In genomic region chr19:10290153-10290945, GRCm38 (mm10) we compare ENCODE assay signal across 8 mouse cellular contexts. TPM values are rescaled to one million over a fixed set of nuclear protein-coding genes. Genes with fewer than 3 reads are reported as not detected.
DNase-seq lines count a peak whose midpoint lies in the region; ATAC-seq and TF ChIP-seq lines count a peak whose summit lies in the region.

No protein-coding gene starts in this region.

- no peaks in the 10 kb centered on the region for H3K4me1 ChIP-seq in bone marrow, adult 2 months (ENCODE audit: control insufficient read depth, insufficient read depth, low read length)
- H3K4me1 ChIP-seq in heart, embryonic 13.5 days, result peaks cover 49% of the 10 kb centered on the region
- H3K4me1 ChIP-seq in lung, embryonic 14.5 days (ENCODE audit: insufficient read depth), result peaks cover 65% of the 10 kb centered on the region

- peaks cover 6% of the 10 kb centered on the region; the same call in 1 of the 2 replicates for H3K27me3 ChIP-seq in heart, embryonic 13.5 days (replicated peaks)
- no peaks in the 10 kb centered on the region for H3K27me3 ChIP-seq in lung, embryonic 14.5 days (ENCODE audit: insufficient read depth, low read length)

- no peaks in the 10 kb centered on the region for H3K36me3 ChIP-seq in heart, embryonic 13.5 days
- no peaks in the 10 kb centered on the region for H3K36me3 ChIP-seq in lung, embryonic 14.5 days (ENCODE audit: insufficient read depth)

- no peaks in the 10 kb centered on the region for H3K9me3 ChIP-seq in heart, embryonic 13.5 days
- H3K9me3 ChIP-seq in lung, embryonic 14.5 days (ENCODE audit: low read depth, low read length), result no peaks in the 10 kb centered on the region

- 0 out of 2 replicates have a peak, but pooled peaks have one; percentile 12 for TF ChIP-seq POLR2A in bone marrow, adult 2 months (IDR thresholded peaks at IDR 0.05; ENCODE audit: borderline replicate concordance, control insufficient read depth, low read depth, low read length)

- no peak for ATAC-seq in heart, embryonic 13.5 days (ENCODE audit: extremely low read depth, insufficient number of reproducible peaks, low FRiP score, low TSS enrichment)
- ATAC-seq in lung, embryonic 14.5 days (ENCODE audit: insufficient read depth), result peak; percentile 45

- no peak overlapping the region for H3K4me2 ChIP-seq in heart, embryonic 13.5 days
- peak overlapping the region; percentile 27; the same call in 1 of the 2 replicates for H3K4me2 ChIP-seq in lung, embryonic 14.5 days

- H3K4me3 ChIP-seq in bone marrow, adult 2 months (replicated peaks; ENCODE audit: control insufficient read depth, low read depth, low read length), result no peak overlapping the region
- H3K4me3 ChIP-seq in heart, embryonic 13.5 days, result no peak overlapping the region
- H3K4me3 ChIP-seq in lung, embryonic 14.5 days (ENCODE audit: low read depth, low read length), result no peak overlapping the region

- H3K27ac ChIP-seq in bone marrow, adult 2 months (ENCODE audit: control insufficient read depth, insufficient read depth, low read depth, low read length, poor library complexity), result peak overlapping the region; percentile 2; the same call in 1 of the 2 replicates
- peak overlapping the region; percentile 40; the same call in 1 of the 2 replicates for H3K27ac ChIP-seq in heart, embryonic 13.5 days (replicated peaks)
- peak overlapping the region; percentile 65 for H3K27ac ChIP-seq in lung, embryonic 14.5 days (ENCODE audit: low read depth)

- 48% methylated on average over 16 of the region's 16 CpGs for WGBS in bone marrow, adult 2 months
- WGBS in heart, embryonic 13.5 days, result 55% methylated on average over 16 of the region's 16 CpGs
- WGBS in lung, embryonic 14.5 days, result 45% methylated on average over 16 of the region's 16 CpGs

- H3K9ac ChIP-seq in heart, embryonic 13.5 days, result 0 out of 2 replicates have a peak overlapping the region, but pooled peaks have one; percentile 28
- peak overlapping the region; percentile 1; the same call in 1 of the 2 replicates for H3K9ac ChIP-seq in lung, embryonic 14.5 days

- TF ChIP-seq CTCF in bone marrow, adult 2 months (IDR thresholded peaks at IDR 0.05; ENCODE audit: control insufficient read depth, insufficient read depth, low read length), result no peak
- TF ChIP-seq CTCF in lung, embryonic 14.5 days (IDR thresholded peaks at IDR 0.05; ENCODE audit: low read depth), result no peak

- DNase-seq in layer of hippocampus, adult 18-20 months (ENCODE audit: low spot score in 2 of 2), result peak; percentile 52 to 84
- DNase-seq in layer of hippocampus, postnatal 36 days, result no peak
- peak; percentile 70 for DNase-seq in lung, embryonic 14.5 days
- DNase-seq in cerebellum, adult 18-20 months, result no peak
- no peak for DNase-seq in right cerebral cortex, postnatal 10 days (ENCODE audit: low spot score in 2 of 2)
- DNase-seq in thymus, postnatal 10 days (ENCODE audit: low spot score in 2 of 2), result no peak

RNA-seq across cellular contexts. Expression of gene Dagla, which starts 14.3 kb away (rescaled TPM):
- 100 to 1,000 TPM; 107 to 118 TPM for total RNA-seq in layer of hippocampus, adult 18-20 months (2021)
- total RNA-seq in layer of hippocampus, postnatal 36 days (2021), result 100 to 1,000 TPM; 122 to 123 TPM
- 0.18 TPM in 1 of 2 replicates, not detected in the other for polyA plus RNA-seq in bone marrow, adult 2 months (2011; ENCODE audit: insufficient read depth, insufficient read length, low replicate concordance, missing spikeins)
- 0.96 and 0.99 TPM in 2 replicates for polyA plus RNA-seq in heart, embryonic 13.5 days (2015; fragmentation: Nextera tagmentation; extraction: Ambion mirVana)
- polyA plus RNA-seq in lung, embryonic 14.5 days (2014; fragmentation: Nextera tagmentation; extraction: Ambion mirVana), result 2.5 and 3.4 TPM in 2 replicates

RNA-seq across cellular contexts. Expression of gene Myrf, which starts 49.8 kb away (rescaled TPM):
- 10 to 100 TPM; 31.9 to 33.9 TPM for total RNA-seq in layer of hippocampus, adult 18-20 months (2021)
- total RNA-seq in layer of hippocampus, postnatal 36 days (2021), result 10 to 100 TPM; 27.5 to 30.5 TPM
- 0.35 TPM in 1 of 2 replicates, not detected in the other for polyA plus RNA-seq in bone marrow, adult 2 months (2011; ENCODE audit: insufficient read depth, insufficient read length, low replicate concordance, missing spikeins)
- polyA plus RNA-seq in heart, embryonic 13.5 days (2015; fragmentation: Nextera tagmentation; extraction: Ambion mirVana), result 8.4 and 11.1 TPM in 2 replicates
- polyA plus RNA-seq in lung, embryonic 14.5 days (2014; fragmentation: Nextera tagmentation; extraction: Ambion mirVana), result 14.1 TPM in 2 replicates

Comparison
In these comparisons a context has a peak if more than half of its experiments do, and no peak if none do; other contexts are left out.
1. DNase-seq: peak in layer of hippocampus, adult 18-20 months (2 of 2) and lung, embryonic 14.5 days (single experiment); none in layer of hippocampus, postnatal 36 days (0 of 2), cerebellum, adult 18-20 months (0 of 2), right cerebral cortex, postnatal 10 days (0 of 2) and thymus, postnatal 10 days (0 of 2).
2. H3K27ac ChIP-seq: peak in every context shown above with its lines; median percentile 65 in lung, embryonic 14.5 days; 40 in heart, embryonic 13.5 days; 2 in bone marrow, adult 2 months.